Mouse (Mus musculus) C2C12 (cell line): ENCODE results near the gene Gsg1l.

ENCODE experiments used
- CTCF ChIP-seq: IDR thresholded peaks from one replicate; pipeline ENCODE4 v1.5.1; 2011; ENCODE audit not compliant: control insufficient read depth, insufficient read depth, insufficient read length
- MYOD1 ChIP-seq: IDR thresholded peaks from one replicate; pipeline ENCODE4 v1.6.1; 2011; ENCODE audit warnings: low read depth; ENCODE audit not compliant: control insufficient read depth, insufficient read length

DNA sequence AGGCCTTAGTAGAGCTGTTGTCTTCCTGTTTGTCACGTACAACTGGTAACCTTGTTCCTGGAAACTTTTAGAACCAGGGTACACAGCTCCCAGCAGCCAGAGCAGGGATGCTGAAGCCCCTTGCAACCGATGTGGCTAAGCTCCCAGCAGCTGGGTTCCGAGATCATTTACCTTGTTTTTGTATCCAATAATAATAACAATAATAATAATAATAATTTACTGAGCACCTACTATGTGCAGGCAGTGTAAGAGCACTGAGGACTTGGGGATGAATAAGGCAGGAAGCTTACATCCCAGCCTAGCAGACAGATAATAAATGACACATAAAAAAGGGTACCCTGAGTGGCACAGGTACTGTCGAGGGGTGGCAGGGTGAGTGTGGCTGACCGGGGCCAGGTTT is 42.4 kb downstream of the Gsg1l start:
- TF ChIP-seq CTCF (no peak), MYOD1 (no peak)
